Mouse (Mus musculus): ENCODE measurements at regions not wholly inside any gene's neighbourhood (a gene's known extent, or its start where the extent isn't known, plus 50 kb on each side); places are given as distances from the start of the nearest gene placed in this dataset.

GRCm38 (mm10) chr2:136646917-136647316 is 66.3 kb upstream of the Snap25 start:
- Histone ChIP-seq H3K36me3 (ENCODE audit: insufficient read depth, low read length) (no peaks in the 10 kb centered on the region), H3K27me3 (ENCODE audit: insufficient read depth, low read length) (no peaks in the 10 kb centered on the region), H3K4me3 (ENCODE audit: low read depth, low read length) (no peak overlapping the region), H3K4me1 (ENCODE audit: insufficient read depth, low read length) (no peaks in the 10 kb centered on the region), H3K9me3 (ENCODE audit: low read length) (no peaks in the 10 kb centered on the region), H3K27ac (ENCODE audit: low read depth, low read length) (no peak overlapping the region), H3K9ac (replicated peaks; ENCODE audit: low read length, poor library complexity, severe bottlenecking) (no peak overlapping the region), H3K4me2 (ENCODE audit: low read depth, low read length, poor library complexity, severe bottlenecking) (no peak overlapping the region)
- no peak for ATAC-seq (ENCODE audit: low FRiP score)
- TF ChIP-seq CTCF (IDR thresholded peaks at IDR 0.05): no peak
- 78% methylated on average over 3 of the region's 3 CpGs for WGBS
- DNase-seq (ENCODE audit: low spot score): no peak

GRCm38 (mm10) chr2:136648606-136649005 is 64.6 kb upstream of the Snap25 start:
- no peak for ATAC-seq (ENCODE audit: low FRiP score)
- no peak for TF ChIP-seq CTCF (IDR thresholded peaks at IDR 0.05)
- no peaks in the 10 kb centered on the region for H3K36me3 ChIP-seq (ENCODE audit: insufficient read depth, low read length)
- WGBS: 71% methylated on average over 5 of the region's 5 CpGs
- peak; percentile 52 for DNase-seq (ENCODE audit: low spot score)
- H3K27ac ChIP-seq (ENCODE audit: low read depth, low read length): no peak overlapping the region
- no peak overlapping the region for H3K4me3 ChIP-seq (ENCODE audit: low read depth, low read length)
- H3K9me3 ChIP-seq (ENCODE audit: low read length): no peaks in the 10 kb centered on the region
- no peak overlapping the region for H3K9ac ChIP-seq (replicated peaks; ENCODE audit: low read length, poor library complexity, severe bottlenecking)
- H3K27me3 ChIP-seq (ENCODE audit: insufficient read depth, low read length): no peaks in the 10 kb centered on the region
- no peak overlapping the region for H3K4me2 ChIP-seq (ENCODE audit: low read depth, low read length, poor library complexity, severe bottlenecking)
- H3K4me1 ChIP-seq (ENCODE audit: insufficient read depth, low read length): no peaks in the 10 kb centered on the region

- H3K9me3 ChIP-seq (ENCODE audit: low read length): no peaks in the 10 kb centered on the region
- ATAC-seq (ENCODE audit: low FRiP score) (no peak), DNase-seq (ENCODE audit: low spot score) (no peak)
- 79% methylated on average over 1 of the region's 1 CpGs for WGBS
- no peaks in the 10 kb centered on the region for H3K36me3 ChIP-seq (ENCODE audit: insufficient read depth, low read length)
- no peak overlapping the region for H3K9ac ChIP-seq (replicated peaks; ENCODE audit: low read length, poor library complexity, severe bottlenecking)
- H3K4me3 ChIP-seq (ENCODE audit: low read depth, low read length): no peak overlapping the region
- H3K27me3 ChIP-seq (ENCODE audit: insufficient read depth, low read length): no peaks in the 10 kb centered on the region
- no peaks in the 10 kb centered on the region for H3K4me1 ChIP-seq (ENCODE audit: insufficient read depth, low read length)
- no peak overlapping the region for H3K4me2 ChIP-seq (ENCODE audit: low read depth, low read length, poor library complexity, severe bottlenecking)
- no peak overlapping the region for H3K27ac ChIP-seq (ENCODE audit: low read depth, low read length)
- no peak for TF ChIP-seq CTCF (IDR thresholded peaks at IDR 0.05)
Observed at GRCm38 (mm10) chr2:136650721-136651120, 62.5 kb upstream of the Snap25 start.

GRCm38 (mm10) chr2:136652206-136653003 is 60.8 kb upstream of the Snap25 start:
- no peak overlapping the region for H3K9ac ChIP-seq (replicated peaks; ENCODE audit: low read length, poor library complexity, severe bottlenecking)
- H3K36me3 ChIP-seq (ENCODE audit: insufficient read depth, low read length): no peaks in the 10 kb centered on the region
- no peaks in the 10 kb centered on the region for H3K9me3 ChIP-seq (ENCODE audit: low read length)
- H3K4me3 ChIP-seq (ENCODE audit: low read depth, low read length): no peak overlapping the region
- H3K27ac ChIP-seq (ENCODE audit: low read depth, low read length): no peak overlapping the region
- ATAC-seq (ENCODE audit: low FRiP score) (no peak), DNase-seq (ENCODE audit: low spot score) (no peak)
- 89% methylated on average over 5 of the region's 5 CpGs for WGBS
- H3K27me3 ChIP-seq (ENCODE audit: insufficient read depth, low read length): no peaks in the 10 kb centered on the region
- H3K4me2 ChIP-seq (ENCODE audit: low read depth, low read length, poor library complexity, severe bottlenecking): no peak overlapping the region
- TF ChIP-seq CTCF (IDR thresholded peaks at IDR 0.05): no peak
- H3K4me1 ChIP-seq (ENCODE audit: insufficient read depth, low read length): no peaks in the 10 kb centered on the region
